Mouse (Mus musculus) stomach, postnatal 0 days (tissue): ENCODE measurements at regions not wholly inside any gene's neighbourhood (a gene's known extent, or its start where the extent isn't known, plus 50 kb on each side); places are given as distances from the start of the nearest gene placed in this dataset.

Experiments
- ATAC-seq: fragments of 200-750 bp; cut with Nextera tagmentation; 2 replicates; pipeline ENCODE4 v1.8.0; 2017; ENCODE audit not compliant: low FRiP score, low TSS enrichment
- DNase-seq: peaks from one replicate; pipeline ENCODE4 v3.0.0-alpha.2; 2016; ENCODE audit warnings: low spot score
- H3K27ac ChIP-seq: fragments of 300-500 bp; sonication (generic); replicated peaks from 2 replicates; pipeline ENCODE4 v1.5.1; 2014; ENCODE audit warnings: mild to moderate bottlenecking, control low read depth
- H3K27me3 ChIP-seq: fragments of 300-500 bp; sonication (generic); 2 replicates; pipeline ENCODE4 v1.6.1; 2014; ENCODE audit warnings: low read length; ENCODE audit not compliant: control insufficient read depth, insufficient read depth
- H3K36me3 ChIP-seq: fragments of 300-500 bp; sonication (generic); 2 replicates; pipeline ENCODE4 v1.6.1; 2014; ENCODE audit warnings: low read length, mixed read lengths; ENCODE audit not compliant: control insufficient read depth, insufficient read depth
- H3K4me1 ChIP-seq: fragments of 300-500 bp; sonication (generic); replicated peaks from 2 replicates; pipeline ENCODE4 v1.6.1; 2014; ENCODE audit warnings: antibody characterized with exemption; ENCODE audit not compliant: control insufficient read depth, insufficient read depth
- H3K4me2 ChIP-seq: fragments of 300-500 bp; sonication (generic); replicated peaks from 2 replicates; pipeline ENCODE4 v1.6.1; 2014; ENCODE audit warnings: low read depth, mild to moderate bottlenecking, control low read depth, moderate library complexity
- H3K4me3 ChIP-seq: fragments of 300-500 bp; sonication (generic); 2 replicates; pipeline ENCODE4 v1.5.1; 2014; ENCODE audit warnings: low read depth, low read length, control low read depth
- H3K9ac ChIP-seq: fragments of 300-500 bp; sonication (generic); 2 replicates; pipeline ENCODE4 v1.6.1; 2014; ENCODE audit warnings: mild to moderate bottlenecking, low read length, control low read depth, mixed read lengths
- H3K9me3 ChIP-seq: fragments of 300-500 bp; sonication (generic); 2 replicates; pipeline ENCODE4 v1.6.1; 2016; ENCODE audit warnings: low read length; ENCODE audit not compliant: control insufficient read depth
- CTCF ChIP-seq: IDR thresholded peaks from 2 replicates; pipeline ENCODE4 v1.5.1; 2016; ENCODE audit warnings: antibody characterized with exemption, low read depth, mild to moderate bottlenecking, moderate library complexity
- EP300 ChIP-seq: optimal IDR thresholded peaks from 2 replicates; pipeline ENCODE3; 2016; ENCODE audit warnings: antibody characterized with exemption
- WGBS: fragments of 180-500 bp; shearing (Covaris S2); extraction: QIAGEN DNeasy Blood & Tissue Kit; methylation state at CpG from one replicate; pipeline ENCODE4 v1.1.7; 2014; 5-methylcytosine and 5-hydroxymethylcytosine counted together

- Histone ChIP-seq H3K4me3 (no peak overlapping the region), H3K4me2 (no peak overlapping the region), H3K9me3 (no peaks in the 10 kb centered on the region), H3K27ac (no peak overlapping the region), H3K27me3 (no peaks in the 10 kb centered on the region), H3K36me3 (no peaks in the 10 kb centered on the region), H3K4me1 (no peaks in the 10 kb centered on the region), H3K9ac (no peak overlapping the region)
- no peak for DNase-seq
- no peak for TF ChIP-seq CTCF
- TF ChIP-seq EP300 = no peak
- no peak for ATAC-seq
- WGBS = 77% methylated on average over 4 of the region's 4 CpGs
These were observed 68.7 kb upstream of the Pum3 start for GRCm38 (mm10) chr19:27498278-27498677.

GRCm38 (mm10) chr19:27492468-27492867, 62.8 kb upstream of the Pum3 start:
- Histone ChIP-seq H3K27ac (no peak overlapping the region), H3K27me3 (no peaks in the 10 kb centered on the region), H3K36me3 (no peaks in the 10 kb centered on the region), H3K9ac (no peak overlapping the region), H3K4me1 (no peaks in the 10 kb centered on the region), H3K9me3 (no peaks in the 10 kb centered on the region), H3K4me3 (no peak overlapping the region), H3K4me2 (no peak overlapping the region)
- DNase-seq = no peak
- no peak for ATAC-seq
- no peak for TF ChIP-seq CTCF
- no peak for TF ChIP-seq EP300
- 66% methylated on average over 8 of the region's 8 CpGs for WGBS

- Histone ChIP-seq H3K9ac (no peak overlapping the region), H3K27me3 (no peaks in the 10 kb centered on the region), H3K4me1 (no peaks in the 10 kb centered on the region), H3K36me3 (no peaks in the 10 kb centered on the region), H3K4me3 (no peak overlapping the region), H3K27ac (no peak overlapping the region), H3K9me3 (no peaks in the 10 kb centered on the region), H3K4me2 (no peak overlapping the region)
- 87% methylated on average over 5 of the region's 5 CpGs for WGBS
- ATAC-seq = no peak
- no peak for TF ChIP-seq EP300
- DNase-seq = no peak
These were observed 62.2 kb upstream of the Pum3 start for GRCm38 (mm10) chr19:27491873-27492272.

GRCm38 (mm10) chr19:27489053-27489452, 59.4 kb upstream of the Pum3 start:
- ATAC-seq (no peak), DNase-seq (no peak)
- WGBS = 81% methylated on average over 4 of the region's 4 CpGs
- no peaks in the 10 kb centered on the region for H3K4me1 ChIP-seq
- no peaks in the 10 kb centered on the region for H3K27me3 ChIP-seq
- H3K9me3 ChIP-seq = no peaks in the 10 kb centered on the region
- TF ChIP-seq CTCF (no peak), EP300 (no peak)
- H3K4me3 ChIP-seq = no peak overlapping the region
- H3K27ac ChIP-seq = no peak overlapping the region
- H3K36me3 ChIP-seq = no peaks in the 10 kb centered on the region
- H3K4me2 ChIP-seq = no peak overlapping the region
- no peak overlapping the region for H3K9ac ChIP-seq
